Mouse (Mus musculus): ENCODE measurements around the gene Psmd14. TPM values are rescaled to one million over a fixed set of nuclear protein-coding genes. Genes with fewer than 3 reads are reported as not detected.

Gene Psmd14
- polyA plus RNA-seq, 1 experiment from 2014 or later = 188 TPM

- 5% methylated on average over 3 of the region's 3 CpGs for WGBS
- Histone ChIP-seq H3K9me3 (ENCODE audit: control insufficient read depth, low read depth, low read length) (no peaks in the 10 kb centered on the region), H3K36me3 (ENCODE audit: control insufficient read depth, insufficient read depth, low read length) (no peaks in the 10 kb centered on the region), H3K27ac (ENCODE audit: low read length) (no peak overlapping the region), H3K4me3 (ENCODE audit: low read depth, low read length) (no peak overlapping the region), H3K4me1 (ENCODE audit: control insufficient read depth, insufficient read depth, low read length) (0 out of 2 replicates have a peak, but pooled peaks cover 2% of the 10 kb centered on the region), H3K4me2 (replicated peaks; ENCODE audit: low read depth, low read length) (no peak overlapping the region), H3K27me3 (ENCODE audit: control insufficient read depth, insufficient read depth, low read length) (peaks cover 50% of the 10 kb centered on the region), H3K9ac (replicated peaks; ENCODE audit: low read depth, low read length) (no peak overlapping the region)
- no peak for ATAC-seq (ENCODE audit: insufficient number of reproducible peaks, insufficient read depth, low FRiP score, low read depth)
These were observed 94.9 kb downstream of the Psmd14 start for GRCm38 (mm10) chr2:61806346-61806825.

GRCm38 (mm10) chr2:61807151-61807550 lies 95.7 kb downstream of the Psmd14 start:
- Histone ChIP-seq H3K27me3 (ENCODE audit: control insufficient read depth, insufficient read depth, low read length) (peaks cover 50% of the 10 kb centered on the region), H3K4me1 (ENCODE audit: control insufficient read depth, insufficient read depth, low read length) (0 out of 2 replicates have a peak, but pooled peaks cover 2% of the 10 kb centered on the region), H3K4me2 (replicated peaks; ENCODE audit: low read depth, low read length) (no peak overlapping the region), H3K9ac (replicated peaks; ENCODE audit: low read depth, low read length) (no peak overlapping the region), H3K9me3 (ENCODE audit: control insufficient read depth, low read depth, low read length) (no peaks in the 10 kb centered on the region), H3K27ac (ENCODE audit: low read length) (no peak overlapping the region), H3K36me3 (ENCODE audit: control insufficient read depth, insufficient read depth, low read length) (no peaks in the 10 kb centered on the region), H3K4me3 (ENCODE audit: low read depth, low read length) (no peak overlapping the region)
- WGBS = under 1% methylated on average over 22 of the region's 22 CpGs
- ATAC-seq (ENCODE audit: insufficient number of reproducible peaks, insufficient read depth, low FRiP score, low read depth) = no peak

GRCm38 (mm10) chr2:61807781-61808180 lies 96.3 kb downstream of the Psmd14 start:
- Histone ChIP-seq H3K4me3 (ENCODE audit: low read depth, low read length) (no peak overlapping the region), H3K9me3 (ENCODE audit: control insufficient read depth, low read depth, low read length) (no peaks in the 10 kb centered on the region), H3K4me1 (ENCODE audit: control insufficient read depth, insufficient read depth, low read length) (0 out of 2 replicates have a peak, but pooled peaks cover 5% of the 10 kb centered on the region), H3K9ac (replicated peaks; ENCODE audit: low read depth, low read length) (no peak overlapping the region), H3K36me3 (ENCODE audit: control insufficient read depth, insufficient read depth, low read length) (no peaks in the 10 kb centered on the region), H3K4me2 (replicated peaks; ENCODE audit: low read depth, low read length) (no peak overlapping the region), H3K27ac (ENCODE audit: low read length) (no peak overlapping the region), H3K27me3 (ENCODE audit: control insufficient read depth, insufficient read depth, low read length) (peaks cover 50% of the 10 kb centered on the region)
- no peak for ATAC-seq (ENCODE audit: insufficient number of reproducible peaks, insufficient read depth, low FRiP score, low read depth)
- WGBS = 19% methylated on average over 2 of the region's 2 CpGs

GRCm38 (mm10) chr2:61808776-61809175 lies 97.3 kb downstream of the Psmd14 start:
- Histone ChIP-seq H3K9ac (replicated peaks; ENCODE audit: low read depth, low read length) (no peak overlapping the region), H3K4me1 (ENCODE audit: control insufficient read depth, insufficient read depth, low read length) (0 out of 2 replicates have a peak, but pooled peaks cover 4% of the 10 kb centered on the region), H3K27me3 (ENCODE audit: control insufficient read depth, insufficient read depth, low read length) (peaks cover 53% of the 10 kb centered on the region), H3K4me3 (ENCODE audit: low read depth, low read length) (no peak overlapping the region), H3K36me3 (ENCODE audit: control insufficient read depth, insufficient read depth, low read length) (no peaks in the 10 kb centered on the region), H3K27ac (ENCODE audit: low read length) (no peak overlapping the region), H3K4me2 (replicated peaks; ENCODE audit: low read depth, low read length) (no peak overlapping the region), H3K9me3 (ENCODE audit: control insufficient read depth, low read depth, low read length) (no peaks in the 10 kb centered on the region)
- ATAC-seq (ENCODE audit: insufficient number of reproducible peaks, insufficient read depth, low FRiP score, low read depth) = no peak
- 3% methylated on average over 6 of the region's 6 CpGs for WGBS

GRCm38 (mm10) chr2:61809381-61809780 lies 97.9 kb downstream of the Psmd14 start:
- Histone ChIP-seq H3K4me3 (ENCODE audit: low read depth, low read length) (no peak overlapping the region), H3K27ac (ENCODE audit: low read length) (no peak overlapping the region), H3K27me3 (ENCODE audit: control insufficient read depth, insufficient read depth, low read length) (peaks cover 50% of the 10 kb centered on the region), H3K9ac (replicated peaks; ENCODE audit: low read depth, low read length) (no peak overlapping the region), H3K36me3 (ENCODE audit: control insufficient read depth, insufficient read depth, low read length) (no peaks in the 10 kb centered on the region), H3K4me1 (ENCODE audit: control insufficient read depth, insufficient read depth, low read length) (0 out of 2 replicates have a peak, but pooled peaks cover 3% of the 10 kb centered on the region), H3K4me2 (replicated peaks; ENCODE audit: low read depth, low read length) (no peak overlapping the region), H3K9me3 (ENCODE audit: control insufficient read depth, low read depth, low read length) (no peaks in the 10 kb centered on the region)
- ATAC-seq (ENCODE audit: insufficient number of reproducible peaks, insufficient read depth, low FRiP score, low read depth) = no peak
- 5% methylated on average over 1 of the region's 1 CpGs for WGBS

GRCm38 (mm10) chr2:61810751-61811150 lies 99.3 kb downstream of the Psmd14 start:
- Histone ChIP-seq H3K4me2 (replicated peaks; ENCODE audit: low read depth, low read length) (no peak overlapping the region), H3K4me1 (ENCODE audit: control insufficient read depth, insufficient read depth, low read length) (0 out of 2 replicates have a peak, but pooled peaks cover 4% of the 10 kb centered on the region), H3K9ac (replicated peaks; ENCODE audit: low read depth, low read length) (no peak overlapping the region), H3K27me3 (ENCODE audit: control insufficient read depth, insufficient read depth, low read length) (peaks cover 48% of the 10 kb centered on the region), H3K36me3 (ENCODE audit: control insufficient read depth, insufficient read depth, low read length) (no peaks in the 10 kb centered on the region), H3K27ac (ENCODE audit: low read length) (no peak overlapping the region), H3K4me3 (ENCODE audit: low read depth, low read length) (no peak overlapping the region), H3K9me3 (ENCODE audit: control insufficient read depth, low read depth, low read length) (no peaks in the 10 kb centered on the region)
- WGBS = 33% methylated on average over 4 of the region's 4 CpGs
- ATAC-seq (ENCODE audit: insufficient number of reproducible peaks, insufficient read depth, low FRiP score, low read depth) = no peak

GRCm38 (mm10) chr2:61811163-61811506 lies 99.6 kb downstream of the Psmd14 start:
- H3K4me3 ChIP-seq (ENCODE audit: low read depth, low read length) = peak overlapping the region; percentile 44
- H3K27ac ChIP-seq (ENCODE audit: low read length) = no peak overlapping the region
- H3K4me2 ChIP-seq (replicated peaks; ENCODE audit: low read depth, low read length) = peak overlapping the region; percentile 95
- 29% methylated on average over 8 of the region's 8 CpGs for WGBS
- H3K27me3 ChIP-seq (ENCODE audit: control insufficient read depth, insufficient read depth, low read length) = peaks cover 50% of the 10 kb centered on the region
- H3K9me3 ChIP-seq (ENCODE audit: control insufficient read depth, low read depth, low read length) = no peaks in the 10 kb centered on the region
- no peak for ATAC-seq (ENCODE audit: insufficient number of reproducible peaks, insufficient read depth, low FRiP score, low read depth)
- 0 out of 2 replicates have a peak, but pooled peaks cover 8% of the 10 kb centered on the region for H3K4me1 ChIP-seq (ENCODE audit: control insufficient read depth, insufficient read depth, low read length)
- no peak overlapping the region for H3K9ac ChIP-seq (replicated peaks; ENCODE audit: low read depth, low read length)
- H3K36me3 ChIP-seq (ENCODE audit: control insufficient read depth, insufficient read depth, low read length) = no peaks in the 10 kb centered on the region

- Histone ChIP-seq H3K36me3 (ENCODE audit: control insufficient read depth, insufficient read depth, low read length) (no peaks in the 10 kb centered on the region), H3K9me3 (ENCODE audit: control insufficient read depth, low read depth, low read length) (no peaks in the 10 kb centered on the region), H3K4me2 (replicated peaks; ENCODE audit: low read depth, low read length) (peak overlapping the region; percentile 95), H3K27me3 (ENCODE audit: control insufficient read depth, insufficient read depth, low read length) (peaks cover 52% of the 10 kb centered on the region), H3K9ac (replicated peaks; ENCODE audit: low read depth, low read length) (peak overlapping the region; percentile 28; the same call in 1 of the 2 replicates), H3K27ac (ENCODE audit: low read length) (no peak overlapping the region), H3K4me1 (ENCODE audit: control insufficient read depth, insufficient read depth, low read length) (0 out of 2 replicates have a peak, but pooled peaks cover 8% of the 10 kb centered on the region), H3K4me3 (ENCODE audit: low read depth, low read length) (peak overlapping the region; percentile 44)
- peak; percentile 76 for ATAC-seq (ENCODE audit: insufficient number of reproducible peaks, insufficient read depth, low FRiP score, low read depth)
- under 1% methylated on average over 117 of the region's 121 CpGs for WGBS
These were observed 100.3 kb downstream of the Psmd14 start for GRCm38 (mm10) chr2:61811507-61812421.
